Mouse (Mus musculus) urinary bladder, postnatal 0 days (tissue): ENCODE measurements around the gene Cdh1. TPM values are rescaled to one million over a fixed set of nuclear protein-coding genes. Genes with fewer than 3 reads are reported as not detected.

ENCODE experiments used
- polyA plus RNA-seq: library from polyadenylated mRNA; unstranded; fragments of >200 nt; fragmentation: Nextera tagmentation; extraction: Ambion mirVana; gene quantifications from 2 replicates; pipeline ENCODE4 v1.2.1, GENCODE M21; 2015

Cdh1 gene
- 65.5 and 76.7 TPM in 2 replicates for polyA plus RNA-seq

GRCm38 (mm10) chr8:106603131-106603819 lies at the start of gene Cdh1:
Cdh1 (plus strand) TSS chr8:106603351.

DNA sequence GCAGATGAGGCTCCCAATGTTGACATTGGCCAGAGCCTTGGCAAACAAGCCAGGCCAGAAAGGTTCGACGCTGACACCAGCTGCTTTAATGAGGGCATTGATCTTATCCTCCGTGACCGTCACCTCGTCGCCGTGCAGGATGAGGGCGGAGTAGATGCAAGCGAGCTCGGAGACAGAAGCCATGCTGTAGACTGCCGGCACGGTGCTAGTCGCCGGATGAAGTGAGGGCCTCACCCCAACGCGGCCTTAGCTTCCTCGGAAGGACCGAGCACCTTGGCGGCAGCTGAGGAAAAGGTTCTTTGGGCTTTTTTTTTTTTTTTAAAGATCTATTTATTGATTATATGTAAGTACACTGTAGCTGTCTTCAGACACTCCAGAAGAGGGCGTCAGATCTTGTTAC lies 30.0 kb upstream of the Cdh1 start, which contains the start of gene Gm10073:
TSS of gene Gm10073 (minus strand) at position 294 of the 400 bp plus-strand sequence.

DNA sequence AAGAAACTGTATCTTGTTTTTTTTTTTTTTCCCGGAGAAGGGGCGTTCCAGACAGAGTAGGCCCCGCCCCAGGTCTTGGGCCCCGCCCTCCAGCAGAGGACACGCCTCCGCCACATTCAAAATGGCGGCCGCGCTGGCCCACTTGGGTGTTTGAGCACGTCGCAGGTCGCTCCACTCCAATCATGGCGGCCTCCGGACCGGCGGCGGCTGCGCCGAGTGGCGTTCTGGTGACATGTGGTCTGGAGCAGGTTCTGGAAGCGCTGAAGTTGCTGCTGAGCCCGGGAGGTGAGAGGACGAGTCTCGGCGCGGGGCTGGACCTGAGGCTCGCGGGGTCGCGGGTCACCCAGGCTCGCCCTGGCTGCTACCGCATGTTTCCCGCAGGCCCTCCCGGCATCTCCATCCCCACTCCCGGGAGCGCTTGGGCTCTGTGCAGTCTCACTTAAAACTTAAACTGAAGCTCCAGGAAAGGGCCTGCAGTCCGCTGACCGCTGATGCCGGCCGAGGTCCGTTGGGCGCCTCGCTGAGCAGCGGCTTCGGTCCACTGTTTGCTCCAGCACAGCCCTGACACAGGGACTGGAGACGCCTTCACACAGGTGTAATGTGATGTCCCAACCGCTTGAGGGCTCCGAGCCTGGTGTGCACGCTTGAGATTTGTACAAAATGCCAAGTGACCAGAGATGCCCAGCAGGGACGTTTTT lies 80.0 kb downstream of the Cdh1 start, which contains the start of gene Tango6:
TSS of gene Tango6 (plus strand) at position 98 of the 698 bp plus-strand sequence.

Other genes with a start within 250 kb of the Cdh1 start
- gene Zfp90, start 188.0 kb upstream of the Cdh1 start, polyA plus RNA-seq, result 9.9 and 11.1 TPM in 2 replicates
- gene 6030452D12Rik, start 102.8 kb upstream of the Cdh1 start, polyA plus RNA-seq, result not detected in 2 replicates
- gene Cdh3, start 92.5 kb upstream of the Cdh1 start, polyA plus RNA-seq, result 28.5 and 33.9 TPM in 2 replicates
- 9.7 and 11.6 TPM in 2 replicates for gene Gm10073, start 29.9 kb upstream of the Cdh1 start, polyA plus RNA-seq
- 4.7 and 5.2 TPM in 2 replicates for gene Tango6, start 79.7 kb downstream of the Cdh1 start, polyA plus RNA-seq